Mouse (Mus musculus): ENCODE measurements around the gene Fam208b.
"Not testable (repeated sequence)": the region's sequence is repeated elsewhere in the genome, so short reads cannot be mapped to it uniquely, and the experiment has no call there.

Gene Fam208b

GRCm38 (mm10) chr13:3519357-3519756, 91.6 kb downstream of the Fam208b start:
- not testable (repeated sequence) for DNase-seq (ENCODE audit: low read depth, low spot score)
